In genomic region chr4:32041741-32042452, GRCm38 (mm10) we compare ENCODE assay signal across 9 mouse cellular contexts.
A peak's percentile ranks its signal among the peaks of the same experiment; 100 is the strongest.
DNase-seq lines count a peak whose midpoint lies in the region; ATAC-seq and TF ChIP-seq lines count a peak whose summit lies in the region.
"Had no signal": no experiment of that assay in that cellular context is flagged by ENCODE, and none has a peak within 500 bp of the region (broad histone marks: within the 10 kb centered on the region; RNA-seq: fewer than 3 reads in every experiment).

No protein-coding gene starts in this region.

- peak; percentile 83 for ATAC-seq in hindbrain, embryonic 14.5 days (ENCODE audit: low FRiP score)
- ATAC-seq in neural tube, embryonic 12.5 days (ENCODE audit: low FRiP score, low read depth): peak; percentile 76

- peak overlapping the region; percentile 75 for H3K27ac ChIP-seq in hindbrain, embryonic 14.5 days
- H3K27ac ChIP-seq in neural tube, embryonic 12.5 days: no peak overlapping the region; the same call in 1 of the 2 replicates
- no peak overlapping the region for H3K27ac ChIP-seq in gastrocnemius, adult 2 months

- no peaks in the 10 kb centered on the region for H3K9me3 ChIP-seq in hindbrain, embryonic 14.5 days (ENCODE audit: control insufficient read depth, low read length)
- no peaks in the 10 kb centered on the region for H3K9me3 ChIP-seq in neural tube, embryonic 12.5 days

- intact Hi-C loops in left cerebral cortex, postnatal 14 days (cut with DNase I): no loop called here
- intact Hi-C loops in gastrocnemius, adult 2 months (cut with DNase I): loop anchor here (5.0 kb wide), 1 partner anchor 70 kb away; no protein-coding TSS in a partner anchor

- H3K4me3 ChIP-seq in hindbrain, embryonic 14.5 days (replicated peaks; ENCODE audit: low read length): no peak overlapping the region
- no peak overlapping the region for H3K4me3 ChIP-seq in neural tube, embryonic 12.5 days
- no peak overlapping the region for H3K4me3 ChIP-seq in gastrocnemius, adult 2 months
- H3K4me3 ChIP-seq: erythroblast, embryonic 14.5 days had no signal

- H3K36me3 ChIP-seq in hindbrain, embryonic 14.5 days (replicated peaks; ENCODE audit: control insufficient read depth, insufficient read depth): no peaks in the 10 kb centered on the region
- H3K36me3 ChIP-seq in neural tube, embryonic 12.5 days: no peaks in the 10 kb centered on the region

- 27% methylated on average over 15 of the region's 15 CpGs for WGBS in hindbrain, embryonic 14.5 days
- 46% methylated on average over 15 of the region's 15 CpGs for WGBS in neural tube, embryonic 12.5 days

- H3K27me3 ChIP-seq in hindbrain, embryonic 14.5 days (ENCODE audit: control insufficient read depth, insufficient read depth, low read length): no peaks in the 10 kb centered on the region
- H3K27me3 ChIP-seq in neural tube, embryonic 12.5 days (replicated peaks): no peaks in the 10 kb centered on the region

- H3K9ac ChIP-seq in hindbrain, embryonic 14.5 days: no peak overlapping the region
- no peak overlapping the region for H3K9ac ChIP-seq in neural tube, embryonic 12.5 days

- H3K4me1 ChIP-seq in hindbrain, embryonic 14.5 days (replicated peaks; ENCODE audit: control insufficient read depth, insufficient read depth, low read length): peaks cover 6% of the 10 kb centered on the region; the same call in 1 of the 2 replicates
- H3K4me1 ChIP-seq in neural tube, embryonic 12.5 days: peaks cover 6% of the 10 kb centered on the region; the same call in 1 of the 2 replicates

- peak; percentile 31 to 37 for DNase-seq in left cerebral cortex, postnatal 14 days (ENCODE audit: low spot score in 2 of 2)
- no peak for DNase-seq in left cerebral cortex, adult 18-20 months (ENCODE audit: low spot score in 2 of 2)
- peak; percentile 56 for DNase-seq in embryo, embryonic 9.5 days (ENCODE audit: extremely low spot score)
- DNase-seq in hindbrain, embryonic 14.5 days (ENCODE audit: low spot score): peak; percentile 67
- DNase-seq in adrenal gland, postnatal 4 days (ENCODE audit: low spot score in 2 of 2): no peak
- DNase-seq in urinary bladder, postnatal 25 days (ENCODE audit: low spot score): no peak
- no peak for DNase-seq in gastrocnemius, adult 2 months

- 0 out of 2 replicates have a peak overlapping the region, but pooled peaks have one; percentile 3 for H3K4me2 ChIP-seq in hindbrain, embryonic 14.5 days (replicated peaks)
- no peak overlapping the region for H3K4me2 ChIP-seq in neural tube, embryonic 12.5 days (replicated peaks)

- no peak for TF ChIP-seq CTCF in gastrocnemius, adult 2 months (IDR thresholded peaks at IDR 0.05)

Comparison
In these comparisons a context has a peak if more than half of its experiments do, and no peak if none do; other contexts are left out.
1. DNase-seq: peak in left cerebral cortex, postnatal 14 days (2 of 2), embryo, embryonic 9.5 days (single experiment) and hindbrain, embryonic 14.5 days (single experiment); none in left cerebral cortex, adult 18-20 months (0 of 2), adrenal gland, postnatal 4 days (0 of 2), urinary bladder, postnatal 25 days (single experiment) and gastrocnemius, adult 2 months (single experiment).